Mouse (Mus musculus) G1E-ER4 (cell line): Measurements from ENCODE around the gene Tada2a. TPM values are rescaled to one million over a fixed set of nuclear protein-coding genes. Genes with fewer than 3 reads are reported as not detected.

Source experiments
- GATA1 ChIP-seq: IDR thresholded peaks from one replicate; pipeline ENCODE4 v1.8.0; 2012; ENCODE audit warnings: low read length, inconsistent platforms
- polyA plus RNA-seq: library from polyadenylated mRNA; stranded (reverse); fragments of >175 nt; gene quantifications from 2 replicates; pipeline ENCODE4 v1.2.3, GENCODE M21; 2012

Tada2a gene
- polyA plus RNA-seq, 1 experiment: 2.1 TPM

DNA sequence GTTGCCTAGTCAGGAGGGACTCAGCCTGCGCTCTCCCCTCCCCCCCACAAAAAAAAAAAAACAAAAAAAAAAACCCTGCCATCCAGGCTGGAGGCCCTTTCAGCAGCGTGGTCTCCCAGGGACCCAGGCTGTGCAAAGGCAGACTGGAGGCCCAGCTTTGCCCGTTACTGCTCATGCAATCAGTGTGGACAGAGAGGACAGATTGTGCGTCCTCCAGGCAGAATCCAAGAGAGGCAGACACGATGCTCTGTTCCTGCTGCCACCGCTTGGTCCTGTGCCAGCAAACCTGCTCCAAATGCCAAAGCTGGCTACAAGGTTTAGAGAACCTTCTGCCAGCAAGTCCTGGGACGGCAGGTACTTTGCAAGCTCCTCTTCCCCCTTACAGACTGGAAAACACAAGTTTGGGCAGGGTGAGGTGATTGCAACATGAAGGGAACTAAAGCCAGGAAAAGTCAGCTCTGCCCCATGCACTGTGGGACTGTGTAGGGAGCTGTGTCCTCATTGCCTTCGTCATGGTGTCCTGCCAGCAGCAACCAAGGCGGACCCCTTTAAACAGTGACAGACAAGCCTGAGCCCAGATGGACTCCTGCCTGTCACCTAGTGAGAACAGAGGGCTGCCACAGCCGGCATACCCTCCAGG is 75.8 kb downstream of the Tada2a start:
- TF ChIP-seq GATA1: no peak

DNA sequence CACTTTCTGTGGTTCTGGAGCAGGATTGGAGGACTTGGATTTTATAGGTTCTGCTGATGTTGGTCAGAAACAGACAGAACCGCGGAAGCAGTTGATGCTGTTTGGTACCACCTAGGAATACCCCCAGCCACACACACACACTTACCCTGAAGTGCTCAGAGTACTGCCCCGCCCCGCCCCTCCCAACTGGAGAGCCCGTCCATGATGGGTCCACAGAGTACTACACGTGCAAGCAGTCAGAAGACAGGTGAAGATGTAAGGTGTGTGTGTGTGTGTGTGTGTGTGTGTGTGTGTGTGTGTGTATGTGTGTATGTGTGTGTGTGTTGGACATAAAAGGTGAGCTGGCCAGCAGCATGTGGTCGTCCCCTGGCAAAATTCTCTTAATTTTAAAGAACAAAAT is 76.3 kb downstream of the Tada2a start:
- TF ChIP-seq GATA1: no peak

DNA sequence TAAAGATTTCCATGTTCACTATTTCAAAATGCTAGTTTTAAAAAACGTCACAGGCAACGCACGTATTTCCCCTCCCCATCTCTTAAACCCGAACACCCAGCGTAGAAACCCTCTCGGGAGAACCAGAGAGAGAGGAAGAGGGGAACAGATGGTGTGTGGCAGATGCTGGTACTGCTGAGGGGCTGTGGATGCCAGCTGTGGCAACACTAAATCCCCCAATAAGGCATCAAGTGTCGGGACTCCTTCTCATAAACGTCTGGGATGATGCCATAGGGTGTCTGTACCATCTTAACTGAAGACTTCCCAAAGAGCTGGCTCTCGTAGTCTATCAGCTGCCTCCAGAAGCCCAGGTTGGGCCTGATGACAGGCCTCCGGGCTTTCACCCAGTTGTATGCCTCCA is 81.0 kb downstream of the Tada2a start:
- no peak for TF ChIP-seq GATA1

DNA sequence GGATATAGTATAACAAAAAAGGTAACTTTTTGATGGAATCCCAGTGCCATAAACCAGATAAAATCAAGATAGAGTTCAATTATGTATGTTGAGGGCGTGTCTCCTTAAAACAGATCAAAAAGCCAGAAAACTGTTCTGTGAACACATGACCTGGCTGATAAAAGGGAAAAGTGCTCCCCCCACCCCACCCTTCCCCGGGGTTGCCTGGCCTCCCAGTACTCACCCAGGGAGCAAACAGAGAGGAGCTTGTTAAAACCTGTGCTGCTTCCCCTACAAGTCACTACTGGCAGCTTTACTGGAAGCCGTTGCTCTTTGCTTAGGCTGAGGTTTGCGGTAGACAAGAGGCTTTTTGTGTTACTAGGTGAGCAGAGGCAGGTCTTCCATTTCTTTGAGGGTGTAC is 82.1 kb downstream of the Tada2a start:
- TF ChIP-seq GATA1: no peak

DNA sequence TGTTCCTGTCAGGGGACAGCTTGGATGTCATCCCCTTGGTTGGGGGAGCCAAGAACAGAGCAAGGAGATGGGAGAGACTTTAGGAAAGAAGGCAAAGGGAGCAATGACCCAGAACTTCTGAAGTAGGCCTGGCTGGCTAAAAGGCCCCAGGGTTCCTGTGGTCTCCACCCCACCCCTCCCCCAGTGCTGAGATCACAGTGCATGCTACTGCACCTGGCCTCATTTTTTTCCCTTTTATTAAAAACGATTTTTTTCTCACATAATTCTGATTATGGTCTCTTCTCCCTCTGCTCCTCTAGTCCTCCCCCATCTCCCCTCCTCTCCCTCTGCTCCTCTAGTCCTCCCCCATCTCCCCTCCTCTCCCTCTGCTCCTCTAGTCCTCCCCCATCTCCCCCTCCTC is 84.4 kb downstream of the Tada2a start:
- TF ChIP-seq GATA1: no peak

DNA sequence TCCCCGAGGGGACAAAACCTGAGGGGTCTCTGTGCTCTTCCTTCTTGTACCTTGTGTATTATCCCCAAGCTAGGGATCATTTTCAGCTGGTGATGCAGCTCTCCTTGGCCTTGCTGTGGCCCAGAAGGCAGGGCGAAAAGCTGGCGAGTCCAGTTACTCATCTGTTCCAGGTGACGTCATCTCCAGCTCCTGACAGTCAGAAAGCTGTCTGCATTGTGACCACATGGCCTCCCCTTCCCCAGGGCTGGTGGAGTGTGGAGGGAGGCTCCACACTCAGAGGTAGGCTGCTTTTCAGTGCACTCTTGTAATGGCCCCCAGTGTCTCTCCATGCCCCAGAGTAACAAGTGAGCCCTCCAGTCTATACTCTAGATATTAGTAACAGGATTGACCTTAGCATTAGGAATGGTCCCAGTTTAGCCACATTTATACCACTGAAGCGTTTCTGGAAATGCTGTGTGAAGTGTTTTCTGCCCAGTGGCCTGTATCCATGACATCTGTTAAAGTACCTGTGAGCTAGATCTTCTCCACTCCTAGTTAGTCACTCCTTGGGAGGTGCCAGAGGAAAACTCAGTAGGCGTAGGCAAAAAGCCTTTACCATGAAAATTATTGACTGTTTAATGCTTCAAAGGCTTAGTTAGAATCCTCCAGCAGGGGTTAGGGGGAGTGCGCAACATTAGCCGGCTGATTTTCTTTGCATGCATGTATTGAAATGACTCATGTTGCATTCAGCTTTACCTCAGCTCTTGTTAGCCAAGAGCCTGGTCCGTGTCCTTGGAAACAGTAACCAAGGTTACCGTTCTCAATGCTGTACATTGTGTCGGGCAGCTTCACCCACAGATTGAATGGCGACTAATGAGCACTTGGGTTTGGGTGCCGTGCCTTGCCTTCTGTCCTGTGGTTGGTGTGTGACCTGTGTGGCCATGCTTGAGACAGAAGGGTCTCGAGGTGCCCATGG is 86.3 kb downstream of the Tada2a start:
- no peak for TF ChIP-seq GATA1

DNA sequence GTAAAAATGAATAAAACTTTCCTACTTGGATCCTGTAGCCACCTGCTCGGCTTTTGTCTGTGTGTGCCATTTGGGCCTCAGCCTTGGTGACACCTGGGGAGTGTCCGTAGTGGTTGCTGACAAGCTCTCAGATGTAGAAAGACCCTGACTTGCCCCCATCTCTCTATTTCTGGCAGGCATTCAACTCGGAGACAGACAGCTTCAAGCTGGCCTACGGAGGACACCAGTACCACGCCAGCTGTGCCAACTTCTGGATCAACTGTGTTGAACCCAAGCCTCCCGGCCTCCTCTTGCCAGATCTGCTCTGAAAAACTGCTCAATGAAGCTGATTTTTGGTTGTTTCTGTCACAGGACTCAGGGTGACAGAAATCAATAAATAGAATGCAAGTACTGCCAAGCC is 88.8 kb downstream of the Tada2a start:
- no peak for TF ChIP-seq GATA1

DNA sequence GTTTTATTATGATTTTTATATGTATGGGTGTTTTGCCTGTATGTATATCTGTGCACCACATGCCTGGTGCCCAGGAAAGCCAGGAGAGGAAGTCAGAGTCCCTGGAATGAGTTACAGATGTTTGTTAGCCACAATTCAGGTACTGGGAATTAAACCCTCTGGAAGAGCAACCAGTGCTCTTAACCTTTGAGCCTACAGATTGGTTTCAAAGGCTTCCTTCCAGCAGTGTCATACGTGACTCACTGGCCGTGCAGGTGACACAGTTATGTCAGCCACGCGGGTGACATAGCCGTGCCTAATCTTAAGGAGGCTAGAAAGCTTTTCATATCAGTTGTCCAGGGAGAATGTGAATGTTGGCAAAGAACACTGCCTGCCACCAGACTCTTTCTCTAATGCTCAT is 95.7 kb downstream of the Tada2a start:
- no peak for TF ChIP-seq GATA1

DNA sequence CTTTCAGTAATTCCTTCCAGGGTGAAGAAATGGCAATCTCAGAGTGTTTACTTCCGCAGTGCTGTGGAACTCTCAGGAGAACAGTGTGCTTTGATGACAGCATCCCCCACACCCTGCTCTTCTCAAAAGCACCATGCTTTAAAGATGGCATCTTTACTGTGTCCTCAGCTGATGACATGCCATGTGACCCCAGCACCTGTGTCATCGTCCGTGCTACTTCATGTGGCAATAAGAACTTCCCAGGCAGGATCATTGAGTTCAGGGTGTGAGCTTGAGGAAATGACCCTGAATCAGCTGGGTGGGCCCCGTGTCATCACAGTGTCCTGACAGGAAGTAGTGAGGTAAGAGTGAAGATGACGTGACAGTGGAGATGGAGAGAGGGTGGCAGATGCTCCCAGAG is 96.8 kb downstream of the Tada2a start:
- TF ChIP-seq GATA1: no peak

DNA sequence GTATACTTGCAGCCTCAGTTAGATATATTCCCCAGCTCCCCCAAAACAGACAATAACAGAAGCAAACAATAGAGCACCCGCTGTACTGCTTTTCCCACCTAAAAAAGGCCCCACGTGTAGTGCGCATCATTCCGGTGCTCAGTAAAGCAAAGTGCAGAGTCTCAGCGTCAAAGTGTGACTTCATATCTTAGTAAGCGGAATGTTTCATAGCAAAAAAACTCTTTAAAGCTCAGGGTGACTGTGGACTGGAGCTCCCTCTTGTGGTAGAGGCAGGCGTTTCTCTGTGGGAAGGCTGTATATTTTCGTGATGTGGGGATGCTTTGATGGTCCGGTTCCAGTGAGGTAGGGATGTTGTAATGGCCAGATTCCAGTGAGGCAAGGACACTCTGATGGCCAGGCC is 97.4 kb downstream of the Tada2a start:
- no peak for TF ChIP-seq GATA1

Other genes with a start within 250 kb of the Tada2a start
- 1.3 and 2.0 TPM in 2 replicates for gene Ddx52, start 187.5 kb downstream of the Tada2a start, polyA plus RNA-seq
- gene Synrg, start 165.2 kb downstream of the Tada2a start, polyA plus RNA-seq: 4.1 and 11.4 TPM in 2 replicates
- not detected in 2 replicates for gene Dusp14, start 60.3 kb downstream of the Tada2a start, polyA plus RNA-seq
- gene Acaca, start 72 bp upstream of the Tada2a start, polyA plus RNA-seq: 20.3 and 32.1 TPM in 2 replicates
- gene Gm11437, start 37.9 kb upstream of the Tada2a start, polyA plus RNA-seq: not detected in 2 replicates